Mouse (Mus musculus) intestine, embryonic 16.5 days (tissue): ENCODE results near the gene Cfap46. TPM values are rescaled to one million over a fixed set of nuclear protein-coding genes. Genes with fewer than 3 reads are reported as not detected.

Experiments
- ATAC-seq: fragments of 200-750 bp; cut with Nextera tagmentation; 2 replicates; pipeline ENCODE4 v1.8.0; 2017; ENCODE audit warnings: moderate TSS enrichment, moderate library complexity
- H3K27ac ChIP-seq: fragments of 300-500 bp; sonication (generic); 2 replicates; pipeline ENCODE4 v1.5.1; 2014; ENCODE audit warnings: mild to moderate bottlenecking, low read length
- H3K27me3 ChIP-seq: fragments of 300-500 bp; sonication (generic); replicated peaks from 2 replicates; pipeline ENCODE4 v1.6.1; 2014; ENCODE audit warnings: low read length, control low read depth, mixed read lengths; ENCODE audit not compliant: control insufficient read depth, insufficient read depth
- H3K36me3 ChIP-seq: fragments of 300-500 bp; sonication (generic); 2 replicates; pipeline ENCODE4 v1.6.1; 2014; ENCODE audit warnings: low read length, control low read depth; ENCODE audit not compliant: control insufficient read depth, insufficient read depth
- H3K4me1 ChIP-seq: fragments of 300-500 bp; sonication (generic); 2 replicates; pipeline ENCODE4 v1.6.1; 2014; ENCODE audit warnings: low read length, control low read depth, mixed read lengths; ENCODE audit not compliant: control insufficient read depth, insufficient read depth
- H3K4me2 ChIP-seq: fragments of 300-500 bp; sonication (generic); 2 replicates; pipeline ENCODE4 v1.6.1; 2014; ENCODE audit warnings: low read depth, low read length, control low read depth
- H3K4me3 ChIP-seq: fragments of 300-500 bp; sonication (generic); 2 replicates; pipeline ENCODE4 v1.5.1; 2014; ENCODE audit warnings: mild to moderate bottlenecking, low read length
- H3K9ac ChIP-seq: fragments of 300-500 bp; sonication (generic); 2 replicates; pipeline ENCODE4 v1.6.1; 2014; ENCODE audit warnings: low read depth, low read length
- H3K9me3 ChIP-seq: fragments of 300-500 bp; sonication (generic); 2 replicates; pipeline ENCODE4 v1.6.1; 2016; ENCODE audit warnings: low read length, control low read depth; ENCODE audit not compliant: control insufficient read depth
- WGBS: fragments of 180-500 bp; shearing (Covaris S2); extraction: QIAGEN DNeasy Blood & Tissue Kit; methylation state at CpG from one replicate; pipeline ENCODE4 v1.1.7; 2014; 5-methylcytosine and 5-hydroxymethylcytosine counted together
- polyA plus RNA-seq: library from polyadenylated mRNA; unstranded; fragments of >200 nt; fragmentation: Nextera tagmentation; extraction: Ambion mirVana; gene quantifications from 2 replicates; pipeline ENCODE4 v1.2.1, GENCODE M21; 2015

Cfap46 gene
- polyA plus RNA-seq, 1 experiment from 2014 or later = 0.13 TPM

- H3K27me3 ChIP-seq = peaks cover 83% of the 10 kb centered on the region
- H3K27ac ChIP-seq = no peak overlapping the region
- H3K9me3 ChIP-seq = no peaks in the 10 kb centered on the region
- peaks cover 19% of the 10 kb centered on the region for H3K4me1 ChIP-seq
- 0 out of 2 replicates have a peak overlapping the region, but pooled peaks have one; percentile 11 for H3K4me2 ChIP-seq
- H3K4me3 ChIP-seq = peak overlapping the region; percentile 16
- ATAC-seq = no peak
- no peaks in the 10 kb centered on the region for H3K36me3 ChIP-seq
- H3K9ac ChIP-seq = no peak overlapping the region
- 1% methylated on average over 53 of the region's 53 CpGs for WGBS
Measured at GRCm38 (mm10) chr7:139584221-139585175, 99.1 kb downstream of the Cfap46 start.

- ATAC-seq = no peak
- H3K27ac ChIP-seq = no peak overlapping the region
- no peak overlapping the region for H3K4me3 ChIP-seq
- H3K9me3 ChIP-seq = no peaks in the 10 kb centered on the region
- H3K27me3 ChIP-seq = peaks cover 90% of the 10 kb centered on the region
- H3K4me2 ChIP-seq = no peak overlapping the region
- H3K9ac ChIP-seq = no peak overlapping the region
- no peaks in the 10 kb centered on the region for H3K36me3 ChIP-seq
- H3K4me1 ChIP-seq = peaks cover 19% of the 10 kb centered on the region
- 19% methylated on average over 17 of the region's 17 CpGs for WGBS
Measured at GRCm38 (mm10) chr7:139583094-139583737, 100.4 kb downstream of the Cfap46 start.

GRCm38 (mm10) chr7:139582595-139582994 is 101.0 kb downstream of the Cfap46 start, which contains the start of gene Nkx6-2:
Nkx6-2 (minus strand) TSS chr7:139582797.
- Histone ChIP-seq H3K4me2 (peak within 1 kb of the TSS; percentile 60), H3K9ac (no peak within 1 kb of the TSS), H3K36me3 (no peaks in the 10 kb centered on the region), H3K9me3 (no peaks in the 10 kb centered on the region), H3K4me3 (peak within 1 kb of the TSS; percentile 43), H3K4me1 (peaks cover 19% of the 10 kb centered on the region), H3K27me3 (peaks cover 92% of the 10 kb centered on the region), H3K27ac (no peak within 1 kb of the TSS)
- under 1% methylated on average over 56 of the region's 56 CpGs for WGBS
- peak; percentile 56; the same call in 1 of the 2 replicates for ATAC-seq

GRCm38 (mm10) chr7:139581801-139582571 is 101.6 kb downstream of the Cfap46 start:
- H3K9ac ChIP-seq = no peak overlapping the region
- H3K36me3 ChIP-seq = no peaks in the 10 kb centered on the region
- peaks cover 86% of the 10 kb centered on the region for H3K27me3 ChIP-seq
- H3K4me2 ChIP-seq = peak overlapping the region; percentile 60
- H3K9me3 ChIP-seq = no peaks in the 10 kb centered on the region
- peak; percentile 52 for ATAC-seq
- H3K4me1 ChIP-seq = peaks cover 19% of the 10 kb centered on the region
- H3K4me3 ChIP-seq = peak overlapping the region; percentile 43
- no peak overlapping the region for H3K27ac ChIP-seq
- under 1% methylated on average over 82 of the region's 82 CpGs for WGBS

GRCm38 (mm10) chr7:139580851-139581775 is 102.5 kb downstream of the Cfap46 start:
- WGBS = 3% methylated on average over 78 of the region's 78 CpGs
- no peak overlapping the region for H3K9ac ChIP-seq
- no peak overlapping the region for H3K27ac ChIP-seq
- peak overlapping the region; percentile 43 for H3K4me3 ChIP-seq
- H3K4me1 ChIP-seq = peaks cover 19% of the 10 kb centered on the region
- H3K27me3 ChIP-seq = peaks cover 78% of the 10 kb centered on the region
- H3K4me2 ChIP-seq = peak overlapping the region; percentile 60
- no peak for ATAC-seq
- H3K9me3 ChIP-seq = no peaks in the 10 kb centered on the region
- H3K36me3 ChIP-seq = no peaks in the 10 kb centered on the region

- Histone ChIP-seq H3K27me3 (peaks cover 61% of the 10 kb centered on the region), H3K36me3 (no peaks in the 10 kb centered on the region), H3K4me3 (no peak overlapping the region), H3K4me1 (peaks cover 18% of the 10 kb centered on the region), H3K9ac (no peak overlapping the region), H3K27ac (no peak overlapping the region), H3K9me3 (no peaks in the 10 kb centered on the region), H3K4me2 (no peak overlapping the region)
- ATAC-seq = no peak
- WGBS = 77% methylated on average over 21 of the region's 21 CpGs
Measured at GRCm38 (mm10) chr7:139579261-139579905, 104.2 kb downstream of the Cfap46 start.

- ATAC-seq = no peak
- Histone ChIP-seq H3K4me2 (no peak overlapping the region), H3K9ac (no peak overlapping the region), H3K9me3 (no peaks in the 10 kb centered on the region), H3K27me3 (peaks cover 29% of the 10 kb centered on the region), H3K4me1 (peaks cover 4% of the 10 kb centered on the region), H3K36me3 (no peaks in the 10 kb centered on the region), H3K27ac (no peak overlapping the region), H3K4me3 (no peak overlapping the region)
- 65% methylated on average over 16 of the region's 16 CpGs for WGBS
Measured at GRCm38 (mm10) chr7:139576064-139576686, 107.4 kb downstream of the Cfap46 start.

- Histone ChIP-seq H3K36me3 (peaks cover 3% of the 10 kb centered on the region; the same call in 1 of the 2 replicates), H3K4me2 (no peak overlapping the region), H3K4me1 (no peaks in the 10 kb centered on the region), H3K9ac (no peak overlapping the region), H3K27ac (no peak overlapping the region), H3K4me3 (no peak overlapping the region), H3K9me3 (no peaks in the 10 kb centered on the region), H3K27me3 (0 out of 2 replicates have a peak, but pooled peaks cover 2% of the 10 kb centered on the region)
- ATAC-seq = peak; percentile 76
- 67% methylated on average over 3 of the region's 3 CpGs for WGBS
Measured at GRCm38 (mm10) chr7:139572665-139573064, 111.0 kb downstream of the Cfap46 start.
